Mouse (Mus musculus) intestine, postnatal 0 days (tissue): ENCODE measurements around the gene Ift81. TPM values are rescaled to one million over a fixed set of nuclear protein-coding genes. Genes with fewer than 3 reads are reported as not detected.

Experiments
- ATAC-seq: fragments of 200-750 bp; cut with Nextera tagmentation; 2 replicates; pipeline ENCODE4 v1.8.0; 2017; ENCODE audit warnings: mild to moderate bottlenecking, moderate TSS enrichment, moderate library complexity
- H3K27ac ChIP-seq: fragments of 300-500 bp; sonication (generic); 2 replicates; pipeline ENCODE4 v1.5.1; 2014; ENCODE audit warnings: mild to moderate bottlenecking, low read depth, low read length, moderate library complexity
- H3K27me3 ChIP-seq: fragments of 300-500 bp; sonication (generic); replicated peaks from 2 replicates; pipeline ENCODE4 v1.6.1; 2014; ENCODE audit warnings: low read length, mixed read lengths; ENCODE audit not compliant: control insufficient read depth, insufficient read depth
- H3K36me3 ChIP-seq: fragments of 300-500 bp; sonication (generic); 2 replicates; pipeline ENCODE4 v1.6.1; 2014; ENCODE audit warnings: mild to moderate bottlenecking, moderate library complexity; ENCODE audit not compliant: control insufficient read depth, insufficient read depth
- H3K4me1 ChIP-seq: fragments of 300-500 bp; sonication (generic); replicated peaks from 2 replicates; pipeline ENCODE4 v1.6.1; 2014; ENCODE audit warnings: antibody characterized with exemption, low read length, mixed read lengths; ENCODE audit not compliant: control insufficient read depth, insufficient read depth
- H3K4me2 ChIP-seq: fragments of 300-500 bp; sonication (generic); replicated peaks from 2 replicates; pipeline ENCODE4 v1.6.1; 2014; ENCODE audit warnings: low read depth, mild to moderate bottlenecking, moderate library complexity
- H3K4me3 ChIP-seq: fragments of 300-500 bp; sonication (generic); 2 replicates; pipeline ENCODE4 v1.5.1; 2014; ENCODE audit warnings: low read depth, low read length
- H3K9ac ChIP-seq: fragments of 300-500 bp; sonication (generic); 2 replicates; pipeline ENCODE4 v1.6.1; 2014; ENCODE audit warnings: mild to moderate bottlenecking, low read depth, low read length
- H3K9me3 ChIP-seq: fragments of 300-500 bp; sonication (generic); 2 replicates; pipeline ENCODE4 v1.6.1; 2016; ENCODE audit warnings: mixed run types; ENCODE audit not compliant: control insufficient read depth
- CTCF ChIP-seq: sonication (generic); IDR thresholded peaks from 2 replicates; pipeline ENCODE4 v1.5.1; 2016; ENCODE audit warnings: low read depth, mild to moderate bottlenecking, control low read depth, antibody characterized with exemption, moderate library complexity
- WGBS: fragments of 180-500 bp; shearing (Covaris S2); extraction: QIAGEN DNeasy Blood & Tissue Kit; methylation state at CpG from one replicate; pipeline ENCODE4 v1.1.7; 2014; 5-methylcytosine and 5-hydroxymethylcytosine counted together
- polyA plus RNA-seq: library from polyadenylated mRNA; unstranded; fragments of >200 nt; fragmentation: Nextera tagmentation; extraction: Ambion mirVana; gene quantifications from 2 replicates; pipeline ENCODE4 v1.2.1, GENCODE M21; 2015

Ift81 gene
- polyA plus RNA-seq = 10.2 and 11.7 TPM in 2 replicates

GRCm38 (mm10) chr5:122613908-122614732 is at the start of gene Ift81:
TSS of gene Ift81 (minus strand) at chr5:122614518.
- peak within 1 kb of the TSS; percentile 96 for H3K4me2 ChIP-seq

GRCm38 (mm10) chr5:122662501-122662900 is 48.2 kb upstream of the Ift81 start:
- no peak overlapping the region for H3K27ac ChIP-seq

More at GRCm38 (mm10) chr5:122613908-122614732, at the start of gene Ift81:
- no peaks in the 10 kb centered on the region for H3K4me1 ChIP-seq
- no peak for TF ChIP-seq CTCF
- peak within 1 kb of the TSS; percentile 76 for H3K9ac ChIP-seq
- H3K27me3 ChIP-seq = no peaks in the 10 kb centered on the region
- ATAC-seq = peak; percentile 87
- H3K36me3 ChIP-seq = no peaks in the 10 kb centered on the region
- no peaks in the 10 kb centered on the region for H3K9me3 ChIP-seq
- H3K4me3 ChIP-seq = peak within 1 kb of the TSS; percentile 80
- peak within 1 kb of the TSS; percentile 46; the same call in 1 of the 2 replicates for H3K27ac ChIP-seq
- 4% methylated on average over 66 of the region's 67 CpGs for WGBS

DNA sequence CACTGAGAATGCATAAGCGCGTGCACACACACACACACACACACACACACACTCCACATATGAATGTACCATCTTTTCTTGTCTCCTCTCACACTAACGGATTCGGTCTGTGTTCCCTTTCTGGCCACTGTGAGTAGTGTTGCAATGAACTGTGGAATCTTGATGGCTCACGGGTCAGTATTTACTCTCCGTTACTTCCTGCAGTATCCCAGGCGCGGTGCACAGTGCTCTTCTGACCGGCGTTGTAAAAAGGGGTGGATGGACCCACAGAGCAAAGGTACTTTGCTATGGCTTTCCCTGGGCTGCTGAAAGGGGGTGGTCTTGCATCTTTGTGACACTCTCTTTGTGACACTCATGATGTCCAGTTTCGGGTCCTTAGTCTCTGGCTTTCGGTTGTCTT is 42.5 kb upstream of the Ift81 start:
- Histone ChIP-seq H3K4me3 (no peak overlapping the region), H3K27ac (no peak overlapping the region), H3K9me3 (no peaks in the 10 kb centered on the region), H3K4me2 (no peak overlapping the region), H3K4me1 (no peaks in the 10 kb centered on the region), H3K9ac (no peak overlapping the region), H3K36me3 (no peaks in the 10 kb centered on the region), H3K27me3 (no peaks in the 10 kb centered on the region)
- 0 out of 2 replicates have a peak, but pooled peaks have one; percentile 2 for TF ChIP-seq CTCF
- 54% methylated on average over 12 of the region's 12 CpGs for WGBS
- ATAC-seq = no peak; the same call in 1 of the 2 replicates

More at GRCm38 (mm10) chr5:122662501-122662900, 48.2 kb upstream of the Ift81 start:
- 66% methylated on average over 6 of the region's 6 CpGs for WGBS
- no peaks in the 10 kb centered on the region for H3K4me1 ChIP-seq
- ATAC-seq = peak; percentile 82
- H3K9ac ChIP-seq = no peak overlapping the region
- H3K4me3 ChIP-seq = no peak overlapping the region
- no peaks in the 10 kb centered on the region for H3K9me3 ChIP-seq
- no peaks in the 10 kb centered on the region; the same call in 1 of the 2 replicates for H3K36me3 ChIP-seq
- H3K27me3 ChIP-seq = no peaks in the 10 kb centered on the region
- no peak overlapping the region for H3K4me2 ChIP-seq
- no peak for TF ChIP-seq CTCF

DNA sequence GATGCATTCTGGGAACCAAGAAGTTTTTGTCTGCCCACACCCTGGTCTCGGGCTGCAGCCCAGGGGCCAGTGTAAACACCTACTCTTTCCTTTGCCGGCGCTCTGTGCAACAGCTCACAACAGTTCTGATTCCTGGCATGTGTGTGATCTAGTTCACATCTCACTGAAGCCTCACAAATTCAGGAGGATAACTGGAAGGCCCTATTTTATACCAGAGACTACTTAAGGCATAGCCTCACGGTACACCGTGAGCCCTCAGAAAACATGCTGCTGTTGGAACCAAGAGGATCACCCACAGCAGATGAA is 39.9 kb upstream of the Ift81 start:
- Histone ChIP-seq H3K36me3 (no peaks in the 10 kb centered on the region), H3K4me1 (no peaks in the 10 kb centered on the region), H3K27ac (no peak overlapping the region), H3K9ac (no peak overlapping the region), H3K27me3 (no peaks in the 10 kb centered on the region), H3K4me2 (no peak overlapping the region), H3K4me3 (no peak overlapping the region), H3K9me3 (no peaks in the 10 kb centered on the region)
- ATAC-seq = peak; percentile 11; the same call in 1 of the 2 replicates
- TF ChIP-seq CTCF = no peak
- WGBS = 53% methylated on average over 5 of the region's 5 CpGs

DNA sequence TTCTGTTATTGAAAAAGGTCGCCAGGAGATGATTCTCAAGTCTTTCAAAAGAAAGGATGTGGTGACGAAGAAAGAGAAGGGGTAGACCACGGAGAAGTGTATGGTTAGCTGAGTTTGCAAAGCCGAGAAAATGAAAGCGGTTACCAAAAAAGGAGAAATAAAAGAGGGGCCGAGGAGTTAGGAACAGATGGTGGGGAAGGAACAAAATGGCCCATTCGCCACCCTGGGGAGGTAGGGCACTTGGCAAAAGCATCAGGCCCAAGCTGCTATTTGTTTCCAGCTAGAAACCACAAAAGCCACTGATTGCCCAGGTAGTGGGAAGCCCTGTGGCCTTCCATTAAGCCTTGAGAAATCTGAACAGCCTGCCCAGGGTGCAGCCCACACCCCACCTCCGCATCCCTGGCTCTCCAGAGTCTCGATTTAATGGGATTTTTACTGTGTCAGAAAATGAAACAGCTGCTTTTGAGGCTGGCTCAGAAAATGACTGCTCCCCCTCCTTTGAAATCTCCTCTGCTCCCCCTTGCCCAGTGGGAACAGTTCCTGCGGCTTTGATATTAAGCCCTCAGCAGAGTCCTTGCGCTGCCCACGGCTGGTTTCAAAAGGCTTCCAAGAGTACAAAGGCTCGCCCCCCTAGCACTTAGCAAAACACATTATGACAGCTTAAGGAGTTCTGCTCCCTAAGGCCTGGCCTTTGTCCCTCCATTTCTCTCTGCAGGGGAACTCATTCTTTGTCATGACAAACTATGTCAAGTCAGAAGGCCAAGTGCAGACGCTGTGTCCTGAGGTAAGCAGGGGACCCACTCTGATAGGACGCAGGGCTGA is 39.3 kb upstream of the Ift81 start:
- no peak for TF ChIP-seq CTCF
- WGBS = 75% methylated on average over 15 of the region's 15 CpGs
- no peak overlapping the region for H3K27ac ChIP-seq

DNA sequence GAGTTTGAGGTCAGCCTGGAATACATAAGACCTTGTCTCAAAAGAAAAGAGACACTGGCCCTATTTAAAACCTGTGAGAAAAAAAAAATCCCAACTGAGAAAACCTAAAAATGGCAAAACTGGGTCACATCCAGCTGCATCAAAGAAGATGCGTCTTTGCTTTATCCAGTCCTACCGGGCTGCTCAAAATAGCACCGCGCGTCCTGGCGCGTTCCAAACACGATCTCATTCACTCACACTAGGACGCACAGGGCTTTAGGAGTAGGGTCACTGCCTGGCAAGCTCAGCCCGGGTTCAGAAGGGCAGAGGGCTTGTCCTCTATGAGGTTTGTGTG is 38.8 kb upstream of the Ift81 start:
- Histone ChIP-seq H3K36me3 (no peaks in the 10 kb centered on the region), H3K4me2 (no peak overlapping the region), H3K27me3 (no peaks in the 10 kb centered on the region), H3K27ac (no peak overlapping the region), H3K4me1 (no peaks in the 10 kb centered on the region), H3K9me3 (no peaks in the 10 kb centered on the region), H3K4me3 (no peak overlapping the region), H3K9ac (no peak overlapping the region)
- no peak for ATAC-seq
- TF ChIP-seq CTCF = no peak
- 82% methylated on average over 10 of the region's 10 CpGs for WGBS

More for the DNA sequence above, 39.3 kb upstream of the Ift81 start:
- no peak for ATAC-seq
- Histone ChIP-seq H3K4me2 (no peak overlapping the region), H3K4me1 (no peaks in the 10 kb centered on the region), H3K9ac (no peak overlapping the region), H3K36me3 (no peaks in the 10 kb centered on the region), H3K27me3 (no peaks in the 10 kb centered on the region), H3K4me3 (no peak overlapping the region), H3K9me3 (no peaks in the 10 kb centered on the region)
